Mouse (Mus musculus) heart, adult 2 months (tissue): ENCODE results near the gene Fam234b. TPM values are rescaled to one million over a fixed set of nuclear protein-coding genes. Genes with fewer than 3 reads are reported as not detected.

ENCODE experiments used
- DNase-seq, 2 experiments: peaks; one replicate each; pipeline ENCODE4 v3.0.0; 2021
- H3K27ac ChIP-seq: fragments of 200-600 bp; 2 replicates; pipeline ENCODE4 v1.8.1; 2022
- H3K27me3 ChIP-seq: fragments of 200-500 bp; 2 replicates; pipeline ENCODE4 v1.6.1; 2012; ENCODE audit warnings: mild to moderate bottlenecking, low read length, inconsistent platforms, mixed read lengths; ENCODE audit not compliant: control insufficient read depth, insufficient read depth
- H3K36me3 ChIP-seq: fragments of 200-500 bp; 2 replicates; pipeline ENCODE4 v1.6.1; 2012; ENCODE audit warnings: low read length, inconsistent platforms; ENCODE audit not compliant: control insufficient read depth, insufficient read depth
- H3K4me1 ChIP-seq: fragments of 200-500 bp; 2 replicates; pipeline ENCODE4 v1.6.1; 2011; ENCODE audit warnings: low read length; ENCODE audit not compliant: control insufficient read depth, insufficient read depth
- H3K4me3 ChIP-seq: fragments of 200-600 bp; 2 replicates; pipeline ENCODE4 v1.8.1; 2022
- H3K79me2 ChIP-seq: fragments of 200-500 bp; replicated peaks from 2 replicates; pipeline ENCODE4 v1.6.1; 2012; ENCODE audit warnings: mild to moderate bottlenecking, inconsistent platforms, low read length, moderate library complexity, mixed read lengths; ENCODE audit not compliant: control insufficient read depth, insufficient read depth
- H3K9ac ChIP-seq: fragments of 200-500 bp; 2 replicates; pipeline ENCODE4 v1.6.1; 2012; ENCODE audit warnings: low read depth, mild to moderate bottlenecking, control low read depth, inconsistent platforms, low read length, mixed read lengths
- CTCF ChIP-seq: fragments of 200-600 bp; IDR thresholded peaks from 2 replicates; pipeline ENCODE4 v1.8.1; 2022; ENCODE audit warnings: antibody characterized with exemption, mild to moderate bottlenecking, moderate library complexity
- EP300 ChIP-seq: fragments of 200-500 bp; IDR thresholded peaks from 2 replicates; pipeline ENCODE4 v1.6.1; 2011; ENCODE audit warnings: low read depth, low read length, control low read depth; ENCODE audit not compliant: insufficient read depth
- POLR2A ChIP-seq: fragments of 200-500 bp; IDR thresholded peaks from 2 replicates; pipeline ENCODE4 v1.6.1; 2011; ENCODE audit warnings: mild to moderate bottlenecking, low read depth, low read length, control low read depth; ENCODE audit not compliant: insufficient read depth
- WGBS: fragments of 180-500 bp; shearing (Covaris S2); methylation state at CpG from one replicate; pipeline ENCODE4 v1.1.7; 2018; 5-methylcytosine and 5-hydroxymethylcytosine counted together
- intact Hi-C: fragments of 180-260 bp; cut with DNase I; formaldehyde crosslinking; loops from one replicate; pipeline ENCODE4 v1.15.1; 2025
- polyA plus RNA-seq: library from polyadenylated mRNA; depleted of rRNA; stranded (reverse); fragments of >200 nt; gene quantifications from 2 replicates; pipeline ENCODE4 v1.2.3, GENCODE M21; 2012
- total RNA-seq, 2 experiments: library from RNA; stranded (reverse); gene quantifications; 2 replicates each; pipeline ENCODE4 v1.2.3; 2021

The Fam234b gene
- total and polyA plus RNA-seq, 3 experiments = 5.8 to 9.5 (median 6.4) TPM

DNA sequence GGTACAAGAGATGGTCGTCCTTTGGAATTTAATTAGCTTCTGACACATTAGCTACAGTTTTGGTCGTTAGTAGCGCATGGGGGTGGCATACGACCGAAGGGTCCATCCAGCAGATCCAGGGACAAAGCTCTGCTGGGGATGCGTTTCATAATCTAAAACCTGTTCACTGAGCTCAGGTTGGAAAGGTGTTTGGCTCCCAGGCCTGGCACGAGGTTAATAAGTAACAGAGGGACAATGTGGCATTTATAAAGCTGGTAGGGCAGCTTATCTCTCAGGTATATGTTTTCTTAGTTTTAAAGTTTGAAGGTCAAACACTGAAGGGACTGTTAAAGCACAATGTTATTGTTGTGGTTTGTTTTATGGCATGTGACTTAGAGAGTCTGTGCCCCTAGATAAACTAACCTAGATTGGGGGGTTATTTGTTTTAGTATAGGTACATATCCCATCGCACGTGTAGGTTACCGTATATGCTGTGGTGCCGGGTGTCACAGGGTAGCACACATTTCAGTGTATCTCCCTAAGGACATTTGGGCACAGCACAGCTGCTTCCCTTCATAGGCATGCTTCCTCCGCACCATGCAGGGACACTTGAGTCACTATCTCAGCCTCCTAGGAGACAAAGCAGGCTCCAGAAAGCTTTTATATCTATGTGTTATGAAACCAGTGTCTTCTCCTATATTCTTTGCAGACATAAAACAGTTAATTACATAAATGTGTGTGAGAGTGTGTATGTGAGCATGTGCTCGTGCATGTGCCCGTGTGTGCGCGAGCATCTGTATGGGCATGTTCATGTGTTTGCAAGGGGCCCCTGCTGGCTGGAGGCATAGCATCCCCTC is 2.6 kb downstream of the Fam234b start:
- H3K79me2 ChIP-seq = no peaks in the 10 kb centered on the region
- no peaks in the 10 kb centered on the region for H3K27me3 ChIP-seq
- no peak overlapping the region for H3K27ac ChIP-seq
- no peak overlapping the region for H3K9ac ChIP-seq
- peaks cover 2% of the 10 kb centered on the region for H3K4me1 ChIP-seq
- no peaks in the 10 kb centered on the region for H3K36me3 ChIP-seq
- no peak overlapping the region for H3K4me3 ChIP-seq
- 91% methylated on average over 16 of the region's 16 CpGs for whole genome bisulfite sequencing
- intact Hi-C loops = no loop called here
- TF ChIP-seq POLR2A = no peak
- no peak for TF ChIP-seq EP300
- no peak for DNase-seq

DNA sequence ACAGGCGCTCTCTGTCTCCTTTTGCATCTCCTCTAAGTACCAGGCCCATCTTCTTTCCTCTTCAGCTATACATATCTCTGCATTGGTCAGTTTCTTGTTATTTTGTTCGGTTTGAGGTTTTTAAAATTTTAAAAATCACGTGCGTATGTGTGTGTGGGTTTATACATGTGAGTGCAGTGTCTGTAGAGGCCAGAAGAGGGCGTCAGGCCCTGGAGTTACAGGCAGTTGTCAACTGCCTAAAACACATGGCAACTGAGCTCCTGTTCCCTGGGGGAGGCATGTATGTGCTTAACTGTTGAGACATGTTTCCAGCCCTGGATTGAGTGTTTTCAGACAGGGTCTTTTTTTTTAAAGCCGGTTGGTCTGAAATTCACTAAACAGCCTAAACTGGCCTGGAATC is 4.9 kb downstream of the Fam234b start:
- Histone ChIP-seq H3K27me3 (no peaks in the 10 kb centered on the region), H3K27ac (no peak overlapping the region), H3K9ac (no peak overlapping the region), H3K4me3 (no peak overlapping the region), H3K4me1 (no peaks in the 10 kb centered on the region; the same call in 1 of the 2 replicates), H3K36me3 (no peaks in the 10 kb centered on the region), H3K79me2 (no peaks in the 10 kb centered on the region)
- WGBS = 92% methylated on average over 6 of the region's 6 CpGs
- intact Hi-C loops = no loop called here
- TF ChIP-seq EP300 = no peak
- 0 out of 2 replicates have a peak, but pooled peaks have one; percentile 9 for TF ChIP-seq CTCF
- DNase-seq = no peak

DNA sequence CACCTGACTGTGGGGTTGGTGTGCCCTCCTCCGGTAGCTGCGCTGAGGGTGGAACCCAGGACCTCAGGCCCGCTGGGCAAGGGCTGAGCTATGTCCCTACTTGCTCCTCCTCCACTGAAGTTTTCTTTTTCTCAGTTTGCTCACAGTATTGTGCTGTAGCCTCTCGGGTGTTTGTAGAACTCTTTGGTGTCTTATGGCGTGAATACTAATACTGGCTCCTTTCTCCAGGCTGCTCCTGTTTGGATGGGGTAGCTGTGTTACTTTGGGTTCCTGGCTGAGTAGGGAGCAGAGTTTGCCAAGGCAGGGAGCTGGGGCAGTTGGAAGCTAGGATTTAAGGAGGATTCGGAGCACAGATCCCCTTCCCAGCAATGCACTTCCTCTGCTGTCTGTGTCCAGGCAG is 6.0 kb downstream of the Fam234b start:
- H3K36me3 ChIP-seq = no peaks in the 10 kb centered on the region
- no peak overlapping the region for H3K4me3 ChIP-seq
- no peaks in the 10 kb centered on the region for H3K27me3 ChIP-seq
- H3K27ac ChIP-seq = no peak overlapping the region
- WGBS = 71% methylated on average over 6 of the region's 6 CpGs
- no peaks in the 10 kb centered on the region for H3K79me2 ChIP-seq
- H3K9ac ChIP-seq = no peak overlapping the region
- H3K4me1 ChIP-seq = no peaks in the 10 kb centered on the region
- TF ChIP-seq CTCF = no peak
- TF ChIP-seq EP300 = no peak
- TF ChIP-seq POLR2A = no peak
- DNase-seq = no peak
- intact Hi-C loops = no loop called here

DNA sequence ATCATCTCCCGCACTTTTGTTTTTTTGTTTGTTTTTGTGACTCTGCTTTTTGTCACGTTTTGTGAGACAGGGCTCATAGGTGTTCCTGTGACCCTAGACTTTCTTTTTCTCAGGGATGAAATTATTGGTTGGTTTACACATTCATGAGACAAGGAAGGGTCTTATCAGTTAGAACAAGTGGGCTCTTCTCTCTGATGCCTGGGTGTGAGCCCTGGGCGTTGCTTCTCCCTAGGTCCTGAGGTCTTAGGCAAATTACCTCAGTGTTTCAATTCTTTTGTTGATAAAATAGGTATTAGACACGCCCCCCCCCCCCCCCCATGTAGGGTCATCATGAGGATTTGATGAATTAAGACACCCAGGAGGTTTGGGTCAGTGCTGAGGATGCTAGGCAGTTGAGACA is 7.1 kb downstream of the Fam234b start:
- Histone ChIP-seq H3K4me3 (no peak overlapping the region), H3K4me1 (no peaks in the 10 kb centered on the region), H3K9ac (no peak overlapping the region), H3K27me3 (no peaks in the 10 kb centered on the region), H3K79me2 (no peaks in the 10 kb centered on the region), H3K36me3 (no peaks in the 10 kb centered on the region), H3K27ac (no peak overlapping the region)
- DNase-seq = no peak
- TF ChIP-seq POLR2A = no peak
- no peak for TF ChIP-seq CTCF
- TF ChIP-seq EP300 = no peak
- intact Hi-C loops = no loop called here
- WGBS = 73% methylated on average over 4 of the region's 4 CpGs

DNA sequence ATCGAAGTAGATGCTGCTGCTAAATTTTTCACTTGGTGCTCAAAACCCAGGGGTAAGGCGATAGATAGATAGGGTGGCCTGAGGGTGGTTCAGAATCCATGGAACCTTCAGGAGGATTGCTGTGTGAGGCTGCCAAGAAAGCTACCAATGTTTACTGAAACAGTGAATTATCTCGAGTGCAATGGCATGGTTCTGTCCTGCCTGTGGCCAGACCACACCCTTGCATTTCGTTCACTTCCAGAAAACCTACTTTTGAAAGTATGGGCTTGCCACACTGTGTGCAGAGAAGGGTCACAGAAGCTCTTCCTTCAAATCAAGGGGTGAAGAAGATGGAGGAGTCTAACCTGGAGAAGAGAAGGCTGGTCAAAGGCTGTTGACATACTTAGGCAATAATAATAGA is 8.0 kb downstream of the Fam234b start:
- Histone ChIP-seq H3K27ac (no peak overlapping the region), H3K9ac (no peak overlapping the region), H3K4me1 (no peaks in the 10 kb centered on the region), H3K27me3 (no peaks in the 10 kb centered on the region), H3K79me2 (no peaks in the 10 kb centered on the region), H3K36me3 (no peaks in the 10 kb centered on the region), H3K4me3 (no peak overlapping the region)
- TF ChIP-seq CTCF = no peak
- TF ChIP-seq EP300 = no peak
- no peak for TF ChIP-seq POLR2A
- WGBS = 79% methylated on average over 4 of the region's 4 CpGs
- intact Hi-C loops = no loop called here
- DNase-seq = no peak

DNA sequence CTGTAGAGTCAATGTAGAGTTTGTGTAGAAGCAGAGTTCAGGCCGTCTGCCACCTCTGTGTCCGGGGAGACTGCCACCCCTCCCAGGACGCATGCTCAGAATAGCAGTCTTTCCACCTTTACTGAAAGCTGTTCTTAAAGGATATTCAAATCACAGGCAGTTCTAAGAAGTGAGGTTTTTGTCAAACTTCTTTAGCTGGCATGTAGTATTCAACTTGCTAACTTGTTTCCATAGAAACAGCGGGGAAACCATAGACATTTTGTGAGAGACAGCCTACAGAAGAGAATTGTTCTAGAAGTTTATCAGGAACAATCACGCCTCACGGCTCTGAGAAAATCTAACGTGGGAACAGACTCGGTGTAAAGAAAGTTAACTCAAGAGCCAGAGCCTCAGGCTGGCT is 9.1 kb downstream of the Fam234b start:
- Histone ChIP-seq H3K4me3 (no peak overlapping the region), H3K4me1 (no peaks in the 10 kb centered on the region), H3K27me3 (no peaks in the 10 kb centered on the region), H3K27ac (no peak overlapping the region), H3K36me3 (no peaks in the 10 kb centered on the region), H3K9ac (no peak overlapping the region), H3K79me2 (no peaks in the 10 kb centered on the region)
- TF ChIP-seq EP300 (no peak), POLR2A (no peak), CTCF (no peak)
- intact Hi-C loops = no loop called here
- WGBS = 74% methylated on average over 8 of the region's 8 CpGs
- DNase-seq = no peak
